Mouse (Mus musculus) spleen, adult 2 months (tissue): ENCODE measurements at regions not wholly inside any gene's neighbourhood (a gene's known extent, or its start where the extent isn't known, plus 50 kb on each side); places are given as distances from the start of the nearest gene placed in this dataset.

Source experiments
- CTCF ChIP-seq: fragments of 200-500 bp; IDR thresholded peaks from 2 replicates; pipeline ENCODE4 v1.5.1; 2011; ENCODE audit warnings: mild to moderate bottlenecking, inconsistent platforms; ENCODE audit not compliant: insufficient read depth, insufficient read length, insufficient replicate concordance; ENCODE audit errors: extremely low read depth
- POLR2A ChIP-seq: fragments of 200-500 bp; IDR thresholded peaks from 2 replicates; pipeline ENCODE4 v1.6.1; 2011; ENCODE audit warnings: low read depth, low read length, inconsistent platforms

- TF ChIP-seq CTCF (no peak), POLR2A (no peak)
These were observed 287.2 kb upstream of the Cdh11 start for GRCm38 (mm10) chr8:103072646-103073045.
